Mouse (Mus musculus): ENCODE data around the gene Vmn1r45. TPM values are rescaled to one million over a fixed set of nuclear protein-coding genes. Genes with fewer than 3 reads are reported as not detected.

Vmn1r45 gene
- polyA plus RNA-seq (2015; fragmentation: Nextera tagmentation; extraction: Ambion mirVana), result not detected in 2 replicates

DNA sequence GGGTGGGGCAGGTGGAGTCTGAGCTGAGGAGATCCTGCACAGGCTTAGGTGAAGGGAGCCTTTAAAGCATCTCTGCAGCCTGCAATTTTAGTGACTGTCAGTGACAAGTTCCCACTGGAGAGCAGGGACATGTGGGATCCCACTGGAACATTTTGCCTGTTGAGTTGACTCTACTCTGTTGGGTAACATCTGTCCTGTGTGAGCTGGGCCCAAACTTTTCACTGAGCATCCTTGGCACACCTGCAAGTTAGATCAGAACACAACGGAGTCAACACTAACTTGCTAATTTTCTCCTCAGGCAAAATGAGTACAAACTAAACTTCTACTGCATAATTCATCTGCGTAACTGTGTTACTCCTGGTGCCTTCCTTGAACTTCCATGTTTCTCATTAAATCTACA is at the start of gene Vmn1r45:
TSS of gene Vmn1r45 (minus strand) at position 101 of the 400 bp plus-strand sequence.

DNA sequence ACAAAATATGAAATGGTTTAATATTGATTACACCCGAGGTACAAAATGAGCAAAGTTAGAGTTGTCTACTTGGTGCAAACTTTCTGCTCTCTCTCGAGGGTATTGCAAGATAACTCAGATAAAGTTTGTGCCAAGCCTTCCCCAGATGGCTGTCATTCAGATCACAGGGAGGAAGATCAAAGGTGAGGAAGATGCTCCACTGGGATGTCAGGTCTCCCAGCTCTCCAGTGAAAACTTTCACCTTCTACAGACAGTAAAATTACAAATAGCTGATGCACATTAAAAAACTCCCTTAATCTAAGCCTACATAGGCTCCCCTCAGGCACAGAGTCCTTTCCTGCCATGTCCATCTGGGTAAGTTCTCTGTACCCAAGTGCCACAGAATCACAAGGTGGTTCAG is 28.6 kb upstream of the Vmn1r45 start, which contains the start of gene Vmn1r46:
TSS of gene Vmn1r46 (plus strand) at position 301 of the 400 bp plus-strand sequence.

DNA sequence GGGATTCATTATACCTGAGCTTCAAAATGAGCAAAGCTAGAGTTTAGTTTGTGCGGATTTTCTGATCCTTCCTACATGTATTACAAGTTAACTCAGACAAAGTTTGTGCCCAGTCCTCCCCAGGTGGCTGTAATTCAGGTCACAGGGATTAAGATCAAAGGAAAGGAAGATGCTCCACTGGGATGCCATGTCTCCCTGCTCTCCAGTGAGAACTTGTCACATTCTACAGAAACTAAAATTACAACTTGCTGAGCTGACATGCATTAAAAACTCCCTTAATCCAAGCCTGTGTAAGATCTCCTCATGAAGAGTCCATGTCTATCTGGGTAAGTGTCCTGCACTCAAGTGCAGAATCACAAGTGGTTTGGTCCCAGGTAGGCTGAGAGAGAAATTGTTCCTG is 57.0 kb downstream of the Vmn1r45 start, which contains the start of gene Vmn1r44:
TSS of gene Vmn1r44 (plus strand) at position 301 of the 400 bp plus-strand sequence.

Other genes with a start within 250 kb of the Vmn1r45 start
- not detected in 2 replicates for gene Vmn1r40, start 233.1 kb downstream of the Vmn1r45 start, polyA plus RNA-seq (2015; fragmentation: Nextera tagmentation; extraction: Ambion mirVana)
- gene Vmn1r41, start 199.8 kb downstream of the Vmn1r45 start, polyA plus RNA-seq (2015; fragmentation: Nextera tagmentation; extraction: Ambion mirVana), result not detected in 2 replicates
- gene Vmn1r42, start 64.2 kb downstream of the Vmn1r45 start, polyA plus RNA-seq (2015; fragmentation: Nextera tagmentation; extraction: Ambion mirVana), result not detected in 2 replicates
- gene Vmn1r43, start 64.2 kb downstream of the Vmn1r45 start, polyA plus RNA-seq (2015; fragmentation: Nextera tagmentation; extraction: Ambion mirVana), result not detected in 2 replicates
- not detected in 2 replicates for gene Vmn1r44, start 56.9 kb downstream of the Vmn1r45 start, polyA plus RNA-seq (2015; fragmentation: Nextera tagmentation; extraction: Ambion mirVana)
- gene Vmn1r46, start 28.7 kb upstream of the Vmn1r45 start, polyA plus RNA-seq (2015; fragmentation: Nextera tagmentation; extraction: Ambion mirVana), result not detected in 2 replicates
- not detected in 2 replicates for gene Vmn1r47, start 75.5 kb upstream of the Vmn1r45 start, polyA plus RNA-seq (2015; fragmentation: Nextera tagmentation; extraction: Ambion mirVana)
- gene Vmn1r48, start 96.2 kb upstream of the Vmn1r45 start, polyA plus RNA-seq (2015; fragmentation: Nextera tagmentation; extraction: Ambion mirVana), result not detected in 2 replicates
- gene Vmn1r49, start 137.9 kb upstream of the Vmn1r45 start, polyA plus RNA-seq (2015; fragmentation: Nextera tagmentation; extraction: Ambion mirVana), result not detected in 2 replicates
- gene Vmn1r50, start 160.8 kb upstream of the Vmn1r45 start, polyA plus RNA-seq (2015; fragmentation: Nextera tagmentation; extraction: Ambion mirVana), result not detected in 2 replicates
- gene Vmn1r51, start 182.0 kb upstream of the Vmn1r45 start, polyA plus RNA-seq (2015; fragmentation: Nextera tagmentation; extraction: Ambion mirVana), result 0.10 TPM in 2 replicates
- not detected in 2 replicates for gene Vmn1r52, start 234.2 kb upstream of the Vmn1r45 start, polyA plus RNA-seq (2015; fragmentation: Nextera tagmentation; extraction: Ambion mirVana)